Mouse (Mus musculus) cerebellum, postnatal 10 days (tissue): ENCODE measurements around the gene Fibp.

Source experiments
- DNase-seq, 2 experiments: peaks; one replicate each; pipeline ENCODE4 v3.0.0; 2021; ENCODE audit warnings: mixed read lengths in 2 of 2

Gene Fibp

DNA sequence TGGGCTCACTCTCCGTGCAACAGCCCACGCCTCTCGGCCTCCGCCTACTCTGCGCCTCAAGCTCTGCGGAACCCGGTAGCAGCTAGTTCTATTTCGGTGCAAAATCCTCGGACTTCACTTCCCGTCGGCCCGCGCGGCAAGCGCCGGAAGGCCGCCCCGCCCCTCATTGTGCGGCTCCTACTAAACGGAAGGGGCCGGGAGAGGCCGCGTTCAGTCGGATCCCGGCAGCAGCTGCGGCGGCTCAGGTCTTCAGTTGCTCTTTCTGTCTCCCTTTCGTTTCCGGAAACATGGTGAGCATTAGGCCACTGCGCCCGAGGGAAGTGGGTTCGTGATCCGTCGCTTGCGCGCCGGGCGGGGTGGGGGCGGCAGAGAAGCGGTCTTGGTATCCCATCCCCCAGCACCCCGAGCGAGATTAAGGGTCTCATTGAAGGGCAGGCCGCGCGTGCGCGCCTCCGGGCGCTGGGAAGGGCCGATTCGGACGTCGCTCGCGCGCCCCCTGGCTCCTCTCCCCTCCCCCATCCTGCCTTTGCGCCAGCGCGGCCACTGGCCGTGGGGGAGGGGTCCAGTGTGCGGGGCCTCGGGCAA, 30.0 kb downstream of the Fibp start, which contains the start of gene Cfl1:
Gene Cfl1 (plus strand): TSS at position 143 of the 585 bp plus-strand sequence.
- peak; percentile 97 for DNase-seq

DNA sequence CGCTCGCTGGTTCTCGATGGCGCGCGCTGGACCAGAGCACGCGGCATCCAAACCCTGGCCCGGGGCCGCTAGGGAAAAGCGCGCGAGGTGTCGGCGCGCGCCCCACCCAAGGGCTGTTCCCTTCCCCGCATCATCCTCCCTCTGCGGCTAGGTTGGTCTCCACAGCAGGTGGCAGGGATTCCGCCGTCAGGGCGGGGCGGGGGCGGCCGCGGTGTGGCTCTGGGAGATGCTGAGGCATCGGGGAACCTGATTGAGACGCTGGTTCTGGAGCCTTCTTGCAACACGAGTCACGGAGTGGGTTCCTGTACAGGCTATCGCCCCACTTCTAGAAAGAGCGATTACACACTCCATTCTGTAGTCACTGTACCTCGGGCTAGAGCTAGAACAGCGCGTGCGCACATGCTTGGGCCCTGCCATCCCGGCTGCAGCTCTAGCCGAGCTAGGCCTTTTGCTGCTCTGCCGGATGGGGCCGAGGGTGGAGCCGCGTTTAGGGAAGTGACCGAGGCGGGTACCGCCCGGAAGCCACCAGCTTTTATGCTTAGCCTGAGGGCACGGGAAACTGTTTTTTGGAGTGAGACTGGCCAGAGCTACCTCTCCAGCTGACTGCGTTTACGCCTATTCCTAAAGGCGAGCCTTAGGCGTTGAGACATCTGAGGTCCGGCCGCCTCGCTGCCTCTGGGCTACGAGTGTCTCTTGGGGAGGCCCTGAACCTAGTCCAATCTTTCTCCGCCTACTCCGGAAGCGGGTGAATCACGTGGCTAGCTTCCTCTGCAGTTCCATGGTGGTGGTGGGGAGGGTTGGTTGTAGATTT, 30.7 kb downstream of the Fibp start:
- DNase-seq: peak; percentile 91 to 92

DNA sequence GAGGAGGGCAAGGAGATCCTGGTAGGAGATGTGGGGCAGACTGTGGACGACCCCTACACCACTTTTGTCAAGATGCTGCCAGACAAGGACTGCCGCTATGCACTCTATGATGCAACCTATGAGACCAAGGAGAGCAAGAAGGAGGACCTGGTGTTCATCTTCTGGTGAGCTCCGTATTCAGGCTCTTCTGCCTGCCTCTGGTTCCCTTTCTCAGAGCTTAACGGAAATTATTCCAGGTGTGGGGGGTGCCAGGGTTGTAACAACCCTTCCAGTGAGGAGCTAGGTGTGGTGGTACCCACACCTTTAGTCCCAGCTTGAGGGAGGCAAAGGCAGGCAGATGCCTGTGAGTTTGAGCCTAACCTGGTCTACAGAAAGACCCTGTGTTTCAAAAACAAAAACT, 32.2 kb downstream of the Fibp start:
- DNase-seq: peak in 1 of 2 experiments; percentile 20

DNA sequence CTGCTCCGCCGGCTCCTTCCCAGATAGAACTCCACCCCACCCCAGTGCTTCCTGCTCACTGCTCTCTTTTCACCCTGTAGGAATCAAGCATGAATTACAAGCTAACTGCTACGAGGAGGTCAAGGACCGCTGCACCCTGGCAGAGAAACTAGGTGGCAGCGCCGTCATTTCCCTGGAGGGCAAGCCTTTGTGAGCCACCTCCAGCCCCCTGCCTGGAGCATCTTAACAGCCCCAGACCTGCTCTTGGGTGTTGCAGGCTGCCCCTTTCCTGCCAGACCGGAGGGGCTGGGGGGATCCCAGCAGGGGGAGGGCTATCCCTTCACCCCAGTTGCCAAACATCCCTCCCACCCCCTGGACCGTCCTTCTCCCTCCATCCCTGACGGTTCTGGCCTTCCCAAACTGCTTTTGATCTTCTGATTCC, 32.9 kb downstream of the Fibp start:
- DNase-seq: peak in 1 of 2 experiments; percentile 40

GRCm38 (mm10) chr19:5494314-5494713, 33.9 kb downstream of the Fibp start:
- peak in 1 of 2 experiments; percentile 3 for DNase-seq

DNA sequence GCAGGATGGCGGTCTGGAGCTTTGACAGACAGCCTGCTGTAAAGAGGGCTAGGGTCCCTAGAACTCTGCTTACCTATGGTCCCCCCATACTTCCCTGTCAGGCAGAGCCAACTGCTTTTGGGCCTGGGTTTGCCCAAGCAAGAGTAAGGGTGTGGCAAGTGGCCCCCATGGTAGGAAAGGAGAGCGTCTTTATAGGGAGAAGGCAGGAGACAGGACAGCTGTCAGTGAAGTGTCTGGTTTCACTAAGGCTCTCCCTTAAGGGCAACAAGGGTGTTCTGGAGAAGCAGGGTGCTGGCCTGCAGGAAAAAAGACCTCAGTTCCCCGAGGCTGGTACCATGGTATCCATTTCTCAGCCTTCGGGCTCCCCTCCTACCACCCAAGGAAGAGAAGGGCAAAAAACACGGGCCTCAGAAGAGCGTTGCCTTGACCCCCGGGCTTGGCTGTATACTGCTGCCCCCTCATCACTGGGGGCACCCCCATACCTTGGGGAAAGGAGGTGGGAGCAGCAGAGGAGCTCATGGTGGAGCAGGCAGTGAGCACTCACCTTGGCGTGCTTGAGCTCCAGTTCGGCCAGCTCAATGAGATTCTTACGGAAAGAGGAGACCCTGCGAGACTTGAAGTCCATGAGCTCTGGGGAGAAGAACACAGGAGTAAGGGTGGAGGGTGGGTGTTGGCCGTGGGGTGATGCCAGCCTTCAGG, 35.1 kb downstream of the Fibp start:
- peak; percentile 5 to 21 for DNase-seq

DNA sequence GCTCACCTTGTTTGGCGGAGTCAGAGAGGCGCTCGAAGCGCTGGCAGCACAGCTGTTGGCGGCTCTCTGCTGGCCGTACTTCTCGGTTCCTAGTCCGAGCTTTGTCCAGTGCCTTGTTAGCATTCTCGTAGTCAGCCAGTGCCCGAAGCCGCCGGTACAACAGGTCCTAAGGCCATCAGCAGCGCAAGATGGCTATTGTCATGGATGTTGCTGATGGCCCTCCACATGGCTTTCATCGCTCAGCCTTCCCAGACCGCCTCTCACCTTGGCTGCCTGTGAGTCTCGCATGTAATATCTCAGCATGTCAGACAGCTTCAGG, 35.6 kb downstream of the Fibp start:
- DNase-seq: peak; percentile 14 to 18

DNA sequence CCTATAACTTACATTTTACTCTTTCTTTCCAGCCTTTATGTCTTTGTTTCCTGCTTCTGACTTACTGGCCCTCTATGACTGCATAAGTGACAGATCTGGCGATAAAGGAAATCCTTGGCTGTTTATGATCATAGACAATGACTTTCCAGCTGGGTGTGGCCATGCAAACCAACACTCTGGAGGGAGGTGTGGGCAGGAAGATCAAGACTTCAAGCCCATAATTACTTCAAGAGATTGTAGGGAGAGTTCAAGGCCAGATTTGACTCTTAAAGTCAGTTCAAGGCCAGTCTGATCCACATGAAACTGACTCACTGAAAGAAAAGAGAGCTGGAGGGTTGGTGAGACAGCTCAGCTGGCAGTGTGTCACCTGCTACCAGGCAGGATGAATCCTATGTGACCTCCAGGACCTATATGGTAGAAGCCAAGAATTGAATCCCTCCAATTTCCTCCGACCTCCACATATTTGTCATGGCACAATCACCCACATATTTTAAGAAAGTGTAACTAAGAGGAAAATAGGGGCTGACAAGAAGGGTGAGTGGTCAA, 40.0 kb downstream of the Fibp start:
- no peak for DNase-seq

GRCm38 (mm10) chr19:5503687-5504086, 43.3 kb downstream of the Fibp start, which contains the start of gene 1700020D05Rik:
1700020D05Rik (minus strand) TSS chr19:5503787.
- DNase-seq: no peak

DNA sequence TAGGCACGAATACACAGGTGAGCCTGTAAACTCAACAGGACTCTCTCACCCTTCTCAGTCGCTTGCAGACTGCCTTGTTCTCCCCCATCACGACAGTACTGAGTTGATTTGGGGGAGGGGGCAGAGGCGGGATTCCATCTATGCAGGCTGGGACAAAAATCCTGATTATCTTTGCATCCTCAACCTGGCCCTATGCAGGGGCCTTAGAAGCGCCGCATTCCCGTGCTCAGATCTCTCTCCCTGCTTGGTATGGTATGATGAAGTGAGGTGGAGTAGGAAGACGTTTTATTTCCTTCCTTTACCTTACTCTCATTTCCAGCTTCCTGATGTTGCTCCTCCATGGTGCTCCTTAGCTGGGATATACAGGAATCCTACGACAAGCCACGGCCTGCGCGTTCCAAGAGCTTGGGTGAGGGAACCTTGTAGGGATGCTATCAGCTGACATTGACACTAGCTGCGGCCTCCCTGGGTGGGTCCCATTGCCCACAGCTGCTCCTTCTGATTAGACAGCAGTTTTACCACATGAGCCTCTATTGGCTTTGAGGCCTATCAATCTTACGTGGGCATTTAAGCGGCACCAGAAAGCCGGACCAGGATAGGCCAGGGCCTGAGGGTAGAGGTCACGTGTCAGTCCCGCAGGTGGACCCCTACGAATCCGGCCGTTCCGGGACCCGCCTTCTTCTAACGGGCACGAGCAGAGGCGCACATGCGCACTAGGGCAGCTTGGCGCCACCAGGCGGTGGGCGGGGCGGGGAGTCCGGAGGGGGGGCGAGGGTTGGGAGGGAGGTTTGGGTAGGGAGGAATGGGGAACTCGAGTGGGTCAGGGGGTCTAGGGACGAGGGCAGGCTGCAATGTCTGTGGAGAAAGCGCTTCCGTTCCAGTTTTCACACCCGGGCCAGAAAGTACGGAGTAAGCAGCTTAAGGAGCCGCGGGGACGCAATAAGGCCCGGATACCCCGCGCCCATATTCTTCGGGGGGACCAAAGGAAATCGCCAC, 49.9 kb downstream of the Fibp start, which contains the start of gene Snx32:
Gene Snx32 (minus strand): TSS at position 508 of the 996 bp plus-strand sequence.
- peak; percentile 98 to 99 for DNase-seq

GRCm38 (mm10) chr19:5511074-5511632, 50.7 kb downstream of the Fibp start:
- no peak for DNase-seq

- no peak for DNase-seq
Measured at GRCm38 (mm10) chr19:5512091-5513004, 51.9 kb downstream of the Fibp start.

GRCm38 (mm10) chr19:5513005-5513349, 52.6 kb downstream of the Fibp start:
- no peak for DNase-seq
